Mouse (Mus musculus): ENCODE data around the gene St3gal3.

DNA sequence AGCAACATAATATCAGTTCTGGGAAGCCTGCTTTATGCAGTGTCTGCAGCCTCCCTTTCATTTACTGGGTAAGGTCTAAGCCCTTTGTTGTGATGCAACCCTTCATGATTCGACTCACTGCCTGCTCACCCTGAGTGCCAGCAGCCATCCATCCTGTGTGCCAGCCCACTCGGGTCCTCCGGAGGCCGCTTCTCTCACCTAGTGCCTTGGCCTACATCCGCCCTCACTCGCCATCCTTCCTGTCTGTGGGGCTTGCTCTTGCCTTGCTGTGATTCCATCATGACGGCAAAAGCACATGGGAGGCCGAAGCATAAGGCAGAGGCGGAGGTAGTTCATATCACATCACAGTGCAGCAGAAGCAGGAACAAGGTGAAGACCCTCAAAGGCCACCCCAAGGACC, 56.1 kb downstream of the St3gal3 start:
- TF ChIP-seq CTCF (IDR thresholded peaks at IDR 0.05; ENCODE audit: control insufficient read depth, insufficient read depth, low read length) (no peak), POLR2A (IDR thresholded peaks at IDR 0.05; ENCODE audit: borderline replicate concordance, control insufficient read depth, low read depth, low read length) (no peak)

Data from bone marrow, adult 2 months (tissue).